Mouse (Mus musculus): ENCODE measurements at regions not wholly inside any gene's neighbourhood (a gene's known extent, or its start where the extent isn't known, plus 50 kb on each side); places are given as distances from the start of the nearest gene placed in this dataset.

DNA sequence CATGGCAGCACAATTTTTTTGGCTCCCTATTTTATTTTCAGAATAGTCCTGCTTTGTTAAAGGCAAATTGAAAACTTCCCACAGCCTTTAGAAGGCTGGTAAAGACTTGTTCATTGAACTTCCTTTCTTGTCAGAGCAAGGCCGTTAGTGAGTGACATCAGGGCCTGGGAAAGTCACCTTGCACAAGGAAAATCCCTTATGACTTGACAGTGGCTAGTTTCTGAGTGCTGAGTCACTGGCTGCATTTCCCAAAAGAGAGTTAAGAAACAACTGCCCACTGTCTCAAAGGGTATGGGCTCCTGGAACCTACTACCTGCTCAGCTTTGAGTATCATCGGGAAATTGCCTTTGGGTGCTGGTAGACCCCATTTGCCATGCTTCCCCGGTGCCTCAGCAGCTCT is 89.2 kb upstream of the Marcks start:
- DNase-seq (ENCODE audit: low spot score in 2 of 2), result no peak

DNA sequence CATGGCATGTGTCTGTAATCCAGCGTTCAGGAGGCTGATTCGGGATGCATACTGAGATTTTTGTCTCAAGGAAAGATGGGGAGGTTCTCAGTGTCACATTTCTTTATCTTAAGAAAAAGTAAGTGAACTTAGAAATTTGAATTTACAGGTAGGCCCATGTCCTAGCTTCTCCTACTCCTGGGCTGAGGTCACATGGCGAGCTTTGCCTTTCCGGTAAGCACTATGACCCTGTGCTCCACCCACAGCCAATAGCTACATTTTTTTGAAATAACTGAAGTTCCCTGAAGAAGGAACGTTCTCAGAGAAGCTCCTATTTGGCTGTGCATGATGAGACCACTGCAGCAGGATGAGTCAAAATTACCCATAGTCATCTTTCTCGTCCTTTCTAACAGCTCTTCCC is 83.0 kb upstream of the Marcks start:
- no peak for DNase-seq (ENCODE audit: low spot score in 2 of 2)

DNA sequence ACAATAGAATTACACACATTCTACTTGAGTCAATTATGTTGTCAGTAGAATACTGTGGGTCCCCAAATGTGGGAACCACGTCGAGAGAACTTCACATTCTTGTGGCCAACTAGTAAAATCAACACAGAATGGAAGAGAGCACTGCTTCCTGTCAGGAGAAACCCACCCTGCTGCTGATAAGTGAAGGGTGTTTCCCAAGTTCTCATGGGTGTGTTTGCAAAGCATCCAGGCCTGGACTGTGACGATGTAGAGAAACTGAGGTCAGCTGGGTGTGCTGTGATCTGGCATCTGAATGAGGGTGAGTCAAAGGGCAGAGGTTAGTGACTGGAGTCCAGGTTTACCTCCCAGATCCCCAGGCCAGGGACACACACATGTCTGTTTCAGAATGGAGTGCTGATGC is 81.7 kb upstream of the Marcks start:
- no peak for DNase-seq (ENCODE audit: low spot score in 2 of 2)

DNA sequence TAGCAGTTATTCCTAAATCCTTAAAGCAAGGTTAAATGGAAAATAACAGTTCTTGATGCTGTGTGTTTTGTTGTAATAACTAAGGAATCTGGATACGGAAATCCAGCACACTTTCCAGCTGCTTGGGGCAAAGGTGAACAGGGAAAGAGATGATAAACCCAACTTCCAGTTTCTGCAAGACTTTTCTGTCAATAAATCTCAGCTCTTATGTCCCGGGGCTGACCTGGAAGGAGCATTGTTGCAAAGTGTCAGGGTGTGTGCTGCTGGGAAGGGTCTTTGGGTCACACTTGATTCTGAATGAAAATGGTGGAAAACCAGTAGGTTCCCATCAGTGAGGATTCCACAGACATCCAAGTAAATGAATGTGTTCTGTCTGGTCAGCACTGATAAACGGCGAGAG is 81.2 kb upstream of the Marcks start:
- DNase-seq (ENCODE audit: low spot score in 2 of 2), result no peak

DNA sequence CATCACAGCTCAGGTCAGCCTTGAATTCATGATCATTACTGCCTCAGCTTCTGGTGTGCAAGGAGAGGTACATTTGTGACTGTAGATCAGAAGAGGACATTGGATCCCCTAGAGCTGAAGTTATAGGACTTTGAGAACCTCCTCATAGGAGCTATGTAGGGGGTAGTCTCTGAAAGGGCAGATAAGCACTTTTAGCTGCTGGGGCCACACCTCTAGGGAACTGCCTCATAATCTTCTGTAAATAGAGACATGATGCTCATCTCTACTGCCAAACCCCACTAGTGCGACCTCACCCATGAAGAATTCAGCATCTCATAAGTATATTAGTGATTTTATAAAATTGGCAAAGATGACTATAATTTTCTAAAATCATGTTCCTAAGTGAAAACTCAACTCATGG is 80.7 kb upstream of the Marcks start:
- no peak for DNase-seq (ENCODE audit: low spot score in 2 of 2)

DNA sequence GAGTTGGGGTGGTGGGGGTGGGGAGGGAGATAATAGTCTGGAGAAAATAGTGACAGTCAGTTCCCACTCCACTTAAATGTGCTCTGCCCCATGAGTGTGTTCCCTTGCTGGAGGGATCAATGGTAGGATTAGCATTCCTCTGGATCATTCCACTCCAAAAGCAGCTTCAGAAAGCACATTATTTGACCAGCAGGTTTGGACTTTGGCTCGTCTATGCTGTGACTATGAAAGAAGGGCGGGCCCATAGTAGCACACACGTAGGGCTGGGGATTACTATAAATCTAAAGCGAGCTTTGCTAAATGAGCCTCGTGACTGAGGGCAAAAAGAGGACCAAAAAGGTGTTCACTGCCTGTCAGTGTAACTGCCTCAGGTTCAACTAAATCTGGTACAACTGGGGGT is 75.9 kb upstream of the Marcks start:
- no peak for DNase-seq (ENCODE audit: low spot score in 2 of 2)

DNA sequence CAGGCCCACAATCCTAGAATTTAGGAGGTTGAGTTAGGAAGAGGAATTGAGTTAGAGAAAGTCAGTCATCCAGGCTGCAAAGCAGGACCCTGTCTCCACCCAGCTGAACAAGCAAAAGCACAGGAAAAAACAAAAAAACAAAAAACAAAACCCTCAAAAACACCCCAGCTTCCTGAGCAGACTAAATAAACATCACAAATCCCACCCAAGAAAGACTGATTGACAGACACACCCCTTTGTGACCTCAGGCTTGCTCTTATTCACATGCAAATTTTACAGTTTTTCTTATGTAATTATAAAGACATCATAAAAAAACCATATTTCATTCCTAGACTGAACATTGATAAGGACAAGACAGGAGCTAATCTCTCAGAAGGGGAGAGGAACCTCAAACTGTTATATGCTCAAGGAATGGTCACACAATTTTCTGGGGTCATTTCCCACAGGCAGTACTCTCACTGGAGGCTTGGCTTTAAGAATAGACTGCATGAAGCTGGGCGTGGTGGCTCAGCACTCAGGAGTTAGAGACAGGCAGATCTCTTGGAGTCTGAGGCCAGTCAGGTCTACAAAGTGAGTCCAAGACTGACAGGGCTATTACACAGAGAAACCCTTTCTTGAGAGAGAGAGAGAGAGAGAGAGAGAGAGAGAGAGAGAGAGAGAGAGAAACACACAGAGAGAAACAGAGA is 73.8 kb upstream of the Marcks start:
- no peak for DNase-seq (ENCODE audit: low spot score in 2 of 2)

DNA sequence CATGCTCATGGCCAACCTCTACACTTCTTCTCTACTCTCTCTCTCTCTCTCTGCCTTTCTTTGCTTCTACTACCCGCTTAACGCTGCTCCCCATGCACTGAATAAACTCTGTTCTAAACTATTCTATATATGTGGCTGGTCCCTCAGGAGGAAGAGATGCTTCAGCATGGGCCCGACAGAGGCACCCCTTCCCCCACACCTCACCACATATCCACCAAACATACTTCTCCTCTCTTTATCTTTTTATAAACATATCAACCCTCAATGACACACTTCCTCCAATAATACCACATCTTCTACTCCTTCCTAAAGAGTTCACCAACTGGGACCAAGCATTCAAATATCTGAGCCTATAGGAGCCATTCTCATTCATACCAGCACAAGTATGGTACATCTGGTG is 72.6 kb upstream of the Marcks start:
- no peak for DNase-seq (ENCODE audit: low spot score in 2 of 2)

DNA sequence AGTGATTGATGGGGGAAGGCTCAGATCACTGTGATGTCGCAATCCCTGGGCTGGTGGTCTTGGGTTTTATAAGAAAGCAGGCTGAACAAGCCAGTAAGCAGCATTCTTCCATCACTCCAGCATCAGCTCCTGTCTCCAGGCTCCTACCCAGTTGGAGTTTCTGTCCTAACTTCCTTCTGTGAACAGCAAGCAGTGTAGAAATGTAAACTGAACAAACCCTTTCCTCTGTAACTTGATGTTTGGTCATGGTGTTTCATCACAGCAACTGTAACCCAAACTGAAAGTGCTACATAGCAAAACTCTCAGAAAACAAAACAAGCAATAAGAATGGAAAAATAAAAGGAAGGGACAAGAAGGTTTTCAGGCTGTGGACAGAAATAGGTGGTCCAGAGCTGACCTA is 71.5 kb upstream of the Marcks start:
- no peak for DNase-seq (ENCODE audit: low spot score in 2 of 2)

DNA sequence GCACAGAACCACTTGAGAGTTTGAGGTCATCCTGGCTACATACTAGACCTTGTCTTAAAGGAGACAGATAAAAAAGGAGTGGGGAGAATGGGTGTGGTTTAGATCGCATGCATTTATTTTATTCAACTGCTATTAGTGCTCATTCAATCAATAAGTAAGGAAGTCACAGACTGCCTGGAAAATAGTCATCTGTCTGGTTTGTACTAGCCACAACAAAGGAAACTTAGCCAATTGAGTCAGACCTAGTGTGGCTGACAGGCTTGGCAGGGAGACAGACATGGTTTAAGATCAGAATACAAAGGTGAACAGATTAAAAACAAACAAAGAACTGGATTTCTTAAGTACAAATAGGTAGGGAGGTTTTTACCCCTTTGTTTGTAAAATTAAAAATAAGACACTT is 68.3 kb upstream of the Marcks start:
- DNase-seq (ENCODE audit: low spot score in 2 of 2), result no peak

DNA sequence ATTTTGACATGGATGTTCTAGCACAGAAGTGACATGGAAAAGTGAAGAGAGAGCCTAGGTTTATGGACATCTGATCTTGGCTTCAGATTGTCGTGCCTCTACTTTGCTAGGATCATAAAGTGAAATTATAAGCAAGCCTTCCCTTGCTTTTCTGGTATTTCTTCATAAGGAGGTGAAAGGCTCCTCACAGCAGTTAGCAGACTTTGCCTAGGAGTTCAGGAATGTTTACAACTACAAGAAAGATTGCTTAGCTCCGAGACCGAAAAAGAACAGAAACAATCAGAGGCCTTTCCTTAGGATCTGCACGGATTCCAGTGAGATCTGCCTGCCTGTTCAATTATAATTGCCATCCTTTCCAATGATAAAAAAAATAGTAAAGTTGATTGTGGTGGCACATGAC is 67.8 kb upstream of the Marcks start:
- DNase-seq (ENCODE audit: low spot score in 2 of 2), result no peak

DNA sequence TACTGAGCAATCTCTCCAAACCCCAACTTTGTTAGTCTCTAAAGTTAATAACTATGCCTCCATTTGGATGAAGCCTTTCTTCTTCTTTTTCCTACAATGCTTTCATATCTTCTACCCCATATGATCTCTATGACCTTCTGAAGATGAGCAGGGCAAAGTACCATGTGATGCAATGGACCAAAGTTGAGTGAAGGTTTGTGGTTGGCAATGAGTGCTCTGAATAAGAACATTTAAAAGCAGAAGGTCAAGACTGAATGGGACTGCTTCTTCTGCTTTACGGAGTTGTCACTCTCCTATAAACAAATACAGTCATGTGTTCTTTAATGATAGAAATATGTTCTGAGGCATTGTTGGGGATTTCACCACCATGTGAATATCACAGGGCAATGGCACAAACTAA is 65.0 kb upstream of the Marcks start:
- DNase-seq (ENCODE audit: low spot score in 2 of 2), result no peak

DNA sequence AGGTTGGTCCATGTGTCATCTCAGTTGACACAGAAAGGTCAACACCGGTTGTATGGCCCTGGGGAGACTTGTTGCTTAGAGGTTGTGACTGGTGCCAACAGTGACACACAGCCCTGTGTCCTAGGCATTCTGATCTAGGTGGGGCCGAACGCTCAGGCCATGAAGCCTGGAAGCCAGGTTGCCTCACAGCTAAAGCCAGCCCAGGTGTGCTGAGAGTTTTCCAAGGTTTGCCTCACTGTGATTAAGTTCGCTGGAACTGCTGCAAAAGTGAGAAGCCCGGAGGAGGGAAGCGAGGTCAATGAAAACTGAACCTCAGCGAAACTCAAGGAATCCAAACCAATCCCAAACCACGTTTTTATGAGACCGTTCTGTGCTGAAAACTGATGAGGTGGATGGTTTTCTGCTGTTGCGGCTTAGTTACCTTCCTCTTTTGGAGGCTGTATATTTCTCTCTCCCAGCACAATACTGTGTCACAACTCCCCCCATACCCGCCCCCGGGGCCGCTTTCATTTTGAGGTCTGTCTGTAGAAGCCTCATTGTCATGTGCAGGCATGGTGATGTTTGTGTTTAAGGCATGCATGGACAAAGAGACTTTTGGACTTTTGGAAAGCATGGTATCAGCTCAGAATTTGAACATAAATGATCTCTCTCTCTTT is 56.2 kb upstream of the Marcks start:
- DNase-seq (ENCODE audit: low spot score in 2 of 2), result no peak

DNA sequence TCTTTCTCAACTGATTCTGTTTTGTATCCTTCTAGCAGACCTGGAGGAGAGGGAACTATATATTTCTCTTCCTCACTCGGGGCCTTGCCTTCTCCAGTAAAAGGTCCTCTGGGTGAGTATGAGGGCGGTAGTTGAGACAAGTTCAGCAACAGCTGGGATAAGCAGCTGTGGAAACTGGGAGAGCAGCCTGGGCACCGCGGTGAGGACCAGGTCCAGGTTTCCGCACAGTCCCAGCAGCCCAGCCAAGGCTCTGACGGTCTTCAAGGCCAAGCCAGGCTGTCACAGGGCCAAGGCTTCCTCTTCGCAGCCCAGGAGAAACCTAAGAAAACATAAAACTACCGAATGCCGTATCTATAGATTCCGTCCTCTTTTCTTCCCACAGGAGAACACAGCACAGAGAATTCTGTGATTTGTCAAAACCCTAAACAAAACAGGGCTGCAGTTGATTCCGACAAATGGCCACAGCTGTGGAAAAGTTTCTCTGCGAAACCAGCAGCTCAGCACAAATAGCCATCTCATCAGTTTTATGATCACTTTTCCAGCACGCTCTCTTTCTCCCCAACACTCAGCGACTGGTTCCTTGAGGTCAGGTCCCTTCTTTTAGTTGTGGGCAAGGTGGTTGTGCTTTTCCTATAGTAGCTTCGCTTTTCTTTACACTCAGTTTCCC is 55.5 kb upstream of the Marcks start:
- no peak for DNase-seq (ENCODE audit: low spot score in 2 of 2)

DNA sequence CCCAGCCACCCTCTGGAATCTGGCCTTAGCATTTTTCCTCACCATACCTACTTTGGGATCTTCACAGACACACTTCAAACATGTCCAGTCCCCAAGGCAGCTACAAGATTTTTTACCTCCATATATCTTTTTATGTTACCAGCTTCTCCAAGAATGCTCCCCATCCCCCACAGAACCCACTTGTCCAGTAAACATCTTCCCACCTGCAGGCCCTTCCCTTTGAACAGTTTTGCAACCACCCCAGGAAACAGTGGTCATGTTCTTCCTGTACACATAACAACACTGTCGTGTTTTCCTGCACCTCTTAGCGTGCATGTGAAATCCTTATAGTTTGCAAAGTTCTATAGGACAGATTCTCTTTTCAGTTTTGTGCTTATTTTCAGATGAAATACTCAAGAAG is 53.9 kb upstream of the Marcks start:
- DNase-seq (ENCODE audit: low spot score in 2 of 2), result no peak

DNA sequence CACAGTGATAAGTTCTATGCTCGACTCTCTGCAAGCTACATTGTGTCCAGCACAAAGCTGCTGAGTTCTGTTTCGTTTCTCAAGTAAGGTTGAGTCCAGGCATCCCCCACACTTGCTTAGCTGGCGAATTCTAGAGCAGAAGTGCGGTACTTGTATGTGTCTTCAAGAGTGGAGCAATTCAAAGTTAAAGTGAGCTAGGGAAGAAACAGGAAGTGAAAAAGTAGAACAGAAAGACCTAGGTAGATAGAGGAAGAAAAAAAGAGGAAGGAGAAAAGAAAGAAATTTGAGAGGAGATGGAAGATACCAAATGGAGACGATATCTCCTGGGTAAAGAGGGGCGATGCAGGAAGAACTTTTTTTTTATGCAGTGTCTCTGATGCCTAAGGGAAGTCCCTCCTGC is 51.4 kb upstream of the Marcks start:
- DNase-seq (ENCODE audit: low spot score in 2 of 2), result no peak

Data from spleen, postnatal 14 days (tissue).